Mouse (Mus musculus) heart, embryonic 16.5 days (tissue): ENCODE measurements around the gene Hprt. TPM values are rescaled to one million over a fixed set of nuclear protein-coding genes. Genes with fewer than 3 reads are reported as not detected.

Experiments used
- ATAC-seq: fragments of 200-750 bp; cut with Nextera tagmentation; replicated peaks from 2 replicates; pipeline ENCODE4 v1.8.0; 2017; ENCODE audit warnings: moderate number of reproducible peaks; ENCODE audit not compliant: insufficient read depth, low FRiP score; ENCODE audit errors: extremely low read depth
- H3K27ac ChIP-seq: fragments of 300-500 bp; sonication (generic); 2 replicates; pipeline ENCODE4 v1.5.1; 2014; ENCODE audit warnings: mild to moderate bottlenecking, low read length, control low read depth, moderate library complexity
- H3K27me3 ChIP-seq: fragments of 300-500 bp; sonication (generic); 2 replicates; pipeline ENCODE4 v1.6.1; 2014; ENCODE audit warnings: low read length, mixed read lengths; ENCODE audit not compliant: control insufficient read depth, insufficient read depth
- H3K36me3 ChIP-seq: fragments of 300-500 bp; sonication (generic); 2 replicates; pipeline ENCODE4 v1.6.1; 2014; ENCODE audit not compliant: control insufficient read depth, insufficient read depth
- H3K4me1 ChIP-seq: fragments of 300-500 bp; sonication (generic); 2 replicates; pipeline ENCODE4 v1.6.1; 2014; ENCODE audit warnings: low read length, mixed read lengths; ENCODE audit not compliant: control insufficient read depth, insufficient read depth
- H3K4me2 ChIP-seq: fragments of 300-500 bp; sonication (generic); 2 replicates; pipeline ENCODE4 v1.6.1; 2014; ENCODE audit warnings: low read depth, mild to moderate bottlenecking, control low read depth, low read length
- H3K4me3 ChIP-seq: fragments of 300-500 bp; sonication (generic); 2 replicates; pipeline ENCODE4 v1.5.1; 2014; ENCODE audit warnings: mild to moderate bottlenecking, control low read depth, low read length
- H3K9ac ChIP-seq: fragments of 300-500 bp; sonication (generic); 2 replicates; pipeline ENCODE4 v1.6.1; 2014; ENCODE audit warnings: low read length, control low read depth
- H3K9me3 ChIP-seq: fragments of 300-500 bp; sonication (generic); replicated peaks from 2 replicates; pipeline ENCODE4 v1.6.1; 2016; ENCODE audit warnings: low read length; ENCODE audit not compliant: control insufficient read depth
- WGBS: fragments of 180-500 bp; shearing (Covaris S2); extraction: QIAGEN DNeasy Blood & Tissue Kit; methylation state at CpG from one replicate; pipeline ENCODE4 v1.1.7; 2014; 5-methylcytosine and 5-hydroxymethylcytosine counted together
- microRNA counts: library from miRNA; unstranded; fragments of <30 nt; microRNA quantifications from one replicate; lab custom pipeline; 2016
- microRNA-seq: library from miRNA; unstranded; fragments of <30 nt; microRNA quantifications from one replicate; pipeline ENCODE4, GENCODE M21; 2017
- polyA plus RNA-seq: library from polyadenylated mRNA; unstranded; fragments of >200 nt; fragmentation: Nextera tagmentation; extraction: Ambion mirVana; gene quantifications from 2 replicates; pipeline ENCODE4 v1.2.1, GENCODE M21; 2015

Gene Hprt
- polyA plus RNA-seq, 1 experiment from 2014 or later, result 264 TPM

- ATAC-seq, result no peak
- Histone ChIP-seq H3K4me1 (0 out of 2 replicates have a peak, but pooled peaks cover 2% of the 10 kb centered on the region), H3K4me2 (peak overlapping the region; percentile 73), H3K4me3 (peak overlapping the region; percentile 39), H3K9ac (peak overlapping the region; percentile 70), H3K27me3 (no peaks in the 10 kb centered on the region), H3K27ac (peak overlapping the region; percentile 98), H3K36me3 (0 out of 2 replicates have a peak, but pooled peaks cover 4% of the 10 kb centered on the region), H3K9me3 (no peaks in the 10 kb centered on the region)
- WGBS, result 10% methylated on average over 33 of the region's 33 CpGs
These were observed 70.7 kb downstream of the Hprt start for GRCm38 (mm10) chrX:53058459-53059280.

DNA sequence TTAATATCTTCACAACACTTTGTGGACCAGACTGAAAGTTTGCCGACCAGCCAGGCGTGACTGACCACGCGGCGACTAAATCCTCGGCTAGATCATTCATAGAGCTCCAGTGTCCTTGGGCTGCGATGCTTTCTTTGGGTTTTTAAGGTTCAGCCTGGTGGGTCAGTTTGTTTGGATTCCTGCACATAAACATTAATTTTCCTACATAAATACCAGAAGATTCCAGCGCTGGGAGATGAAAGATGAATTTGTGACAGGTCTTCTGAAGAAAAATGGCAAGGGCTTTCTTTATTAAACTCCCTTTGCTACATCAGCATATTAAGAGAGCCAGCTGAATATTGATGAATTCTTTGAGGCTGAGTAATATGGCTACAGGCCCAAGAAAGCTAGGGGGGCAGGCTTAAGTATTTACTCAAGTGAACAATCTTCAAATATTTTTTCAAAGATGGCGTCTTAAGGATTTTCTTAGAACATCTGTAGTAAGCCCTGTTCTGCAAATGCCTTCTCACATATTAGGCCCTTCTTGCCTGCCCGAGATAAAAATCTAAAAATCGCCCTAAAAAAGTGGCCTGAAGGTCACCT, 71.6 kb downstream of the Hprt start:
- H3K9ac ChIP-seq, result peak overlapping the region; percentile 70; the same call in 1 of the 2 replicates
- ATAC-seq, result no peak
- H3K9me3 ChIP-seq, result no peaks in the 10 kb centered on the region
- peak overlapping the region; percentile 98 for H3K27ac ChIP-seq
- 35% methylated on average over 11 of the region's 11 CpGs for WGBS
- H3K36me3 ChIP-seq, result no peaks in the 10 kb centered on the region
- 0 out of 2 replicates have a peak, but pooled peaks cover 2% of the 10 kb centered on the region for H3K4me1 ChIP-seq
- H3K27me3 ChIP-seq, result no peaks in the 10 kb centered on the region
- H3K4me2 ChIP-seq, result peak overlapping the region; percentile 73
- no peak overlapping the region; the same call in 1 of the 2 replicates for H3K4me3 ChIP-seq

DNA sequence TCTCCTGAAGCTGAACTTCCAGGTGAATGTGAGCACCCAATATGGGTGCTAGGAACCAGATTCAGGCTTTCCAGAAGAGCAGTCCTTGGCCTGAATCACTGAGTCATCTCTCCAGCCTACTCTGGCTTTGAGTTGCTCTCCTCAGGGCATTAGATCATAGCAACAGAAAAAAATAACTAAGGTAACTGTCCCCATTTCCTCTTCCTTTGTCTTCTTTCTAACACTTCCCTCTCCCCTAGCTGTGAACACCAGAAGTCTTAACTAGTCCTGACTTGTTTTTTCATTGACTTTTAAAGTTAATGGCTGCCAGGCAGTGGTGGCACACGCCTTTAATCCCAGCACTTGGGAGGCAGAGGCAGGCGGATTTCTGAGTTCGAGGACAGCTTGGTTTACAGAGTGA, 76.5 kb downstream of the Hprt start:
- Histone ChIP-seq H3K9ac (no peak overlapping the region), H3K9me3 (no peaks in the 10 kb centered on the region), H3K27ac (no peak overlapping the region), H3K4me1 (0 out of 2 replicates have a peak, but pooled peaks cover 2% of the 10 kb centered on the region), H3K36me3 (no peaks in the 10 kb centered on the region), H3K4me2 (no peak overlapping the region), H3K4me3 (no peak overlapping the region), H3K27me3 (no peaks in the 10 kb centered on the region)
- 86% methylated on average over 3 of the region's 3 CpGs for WGBS
- no peak for ATAC-seq

MicroRNA genes within 50 kb of the gene (microRNA counts, 519-probe panel; counts per million panel counts)
- 4,152 counts per million, percentile 96 among the panel's probes with 10 or more counts for microRNA mmu-miR-322 (lab: Ali Mortazavi, UCI)
- 3,159 counts per million, percentile 83 among the panel's probes with 10 or more counts for microRNA mmu-miR-351 (lab: Ali Mortazavi, UCI)
- microRNA mmu-miR-450a-3p (lab: Ali Mortazavi, UCI), result 1,826 counts per million, percentile 16 among the panel's probes with 10 or more counts
- 4,085 counts per million, percentile 95 among the panel's probes with 10 or more counts for microRNA mmu-miR-450a-5p (lab: Ali Mortazavi, UCI)
- 2,979 counts per million, percentile 77 among the panel's probes with 10 or more counts for microRNA mmu-miR-450b-3p (lab: Ali Mortazavi, UCI)
- 1,933 counts per million, percentile 18 among the panel's probes with 10 or more counts for microRNA mmu-miR-450b-5p (lab: Ali Mortazavi, UCI)
- 2,859 counts per million, percentile 73 among the panel's probes with 10 or more counts for microRNA mmu-miR-503 (lab: Ali Mortazavi, UCI)
- microRNA mmu-miR-542-3p (lab: Ali Mortazavi, UCI), result 2,692 counts per million, percentile 69 among the panel's probes with 10 or more counts
- 3,106 counts per million, percentile 81 among the panel's probes with 10 or more counts for microRNA mmu-miR-542-5p (lab: Ali Mortazavi, UCI)

Small RNA genes lying within 50 kb of the gene (microRNA-seq; reads per million reads assigned to microRNA genes)
- gene Mir322 (97,223 reads per million, percentile 100 among the genes with 10 or more reads in this experiment), gene Mir351 (34,929 reads per million, percentile 98 among the genes with 10 or more reads in this experiment), gene Mir450-1 (107 reads per million, percentile 52 among the genes with 10 or more reads in this experiment), gene Mir450-2 (45.6 reads per million, percentile 43 among the genes with 10 or more reads in this experiment), gene Mir450b (790 reads per million, percentile 77 among the genes with 10 or more reads in this experiment), gene Mir503 (2,583 reads per million, percentile 86 among the genes with 10 or more reads in this experiment), gene Mir542 (3,461 reads per million, percentile 90 among the genes with 10 or more reads in this experiment)

Other genes starting within 250 kb of the Hprt start
- 0.41 and 0.69 TPM in 2 replicates for gene Ccdc160, start 196.9 kb upstream of the Hprt start, polyA plus RNA-seq
- 16.3 and 16.8 TPM in 2 replicates for gene Phf6, start 75.9 kb upstream of the Hprt start, polyA plus RNA-seq